Mouse (Mus musculus) heart, embryonic 11.5 days (tissue): ENCODE measurements at regions not wholly inside any gene's neighbourhood (a gene's known extent, or its start where the extent isn't known, plus 50 kb on each side); places are given as distances from the start of the nearest gene placed in this dataset.

Experiments used
- ATAC-seq: fragments of 200-750 bp; cut with Nextera tagmentation; replicated peaks from 2 replicates; pipeline ENCODE4 v1.8.0; 2017; ENCODE audit warnings: moderate library complexity; ENCODE audit not compliant: insufficient number of reproducible peaks, low FRiP score, low TSS enrichment
- H3K27ac ChIP-seq: fragments of 300-500 bp; sonication (generic); 2 replicates; pipeline ENCODE4 v1.5.1; 2014; ENCODE audit warnings: mild to moderate bottlenecking, low read depth, low read length
- H3K27me3 ChIP-seq: fragments of 300-500 bp; sonication (generic); 2 replicates; pipeline ENCODE4 v1.6.1; 2014; ENCODE audit warnings: mild to moderate bottlenecking, low read length, mixed read lengths; ENCODE audit not compliant: control insufficient read depth, insufficient read depth
- H3K36me3 ChIP-seq: fragments of 300-500 bp; sonication (generic); 2 replicates; pipeline ENCODE4 v1.6.1; 2014; ENCODE audit warnings: mild to moderate bottlenecking, low read length, moderate library complexity, mixed read lengths; ENCODE audit not compliant: control insufficient read depth, insufficient read depth
- H3K4me1 ChIP-seq: fragments of 300-500 bp; sonication (generic); 2 replicates; pipeline ENCODE4 v1.6.1; 2014; ENCODE audit warnings: low read length; ENCODE audit not compliant: control insufficient read depth, insufficient read depth
- H3K4me2 ChIP-seq: fragments of 300-500 bp; sonication (generic); 2 replicates; pipeline ENCODE4 v1.6.1; 2014; ENCODE audit warnings: mild to moderate bottlenecking, moderate library complexity
- H3K4me3 ChIP-seq: fragments of 300-500 bp; sonication (generic); 2 replicates; pipeline ENCODE4 v1.5.1; 2014; ENCODE audit warnings: low read depth, low read length
- H3K9ac ChIP-seq: fragments of 300-500 bp; sonication (generic); 2 replicates; pipeline ENCODE4 v1.6.1; 2014; ENCODE audit warnings: mild to moderate bottlenecking, low read depth, low read length, moderate library complexity
- H3K9me3 ChIP-seq: fragments of 300-500 bp; sonication (generic); replicated peaks from 2 replicates; pipeline ENCODE4 v1.6.1; 2016; ENCODE audit warnings: low read length; ENCODE audit not compliant: control insufficient read depth
- WGBS: fragments of 180-500 bp; shearing (Covaris S2); extraction: QIAGEN DNeasy Blood & Tissue Kit; methylation state at CpG from one replicate; pipeline ENCODE4 v1.1.7; 2014; ENCODE audit not compliant: insufficient replicate concordance; 5-methylcytosine and 5-hydroxymethylcytosine counted together

GRCm38 (mm10) chr12:39123391-39124095, 344.4 kb downstream of the Etv1 start:
- H3K9ac ChIP-seq = no peak overlapping the region
- no peaks in the 10 kb centered on the region for H3K9me3 ChIP-seq
- H3K36me3 ChIP-seq = no peaks in the 10 kb centered on the region
- no peak for ATAC-seq
- no peaks in the 10 kb centered on the region for H3K4me1 ChIP-seq
- H3K27me3 ChIP-seq = no peaks in the 10 kb centered on the region
- H3K4me2 ChIP-seq = no peak overlapping the region
- WGBS = 54% methylated on average over 3 of the region's 3 CpGs
- no peak overlapping the region for H3K4me3 ChIP-seq
- H3K27ac ChIP-seq = no peak overlapping the region

GRCm38 (mm10) chr12:39154689-39155088, 375.5 kb downstream of the Etv1 start:
- H3K27me3 ChIP-seq = no peaks in the 10 kb centered on the region
- no peak for ATAC-seq
- H3K27ac ChIP-seq = no peak overlapping the region
- no peak overlapping the region for H3K9ac ChIP-seq
- 78% methylated on average over 6 of the region's 6 CpGs for WGBS
- no peak overlapping the region for H3K4me2 ChIP-seq
- no peak overlapping the region for H3K4me3 ChIP-seq
- no peaks in the 10 kb centered on the region for H3K4me1 ChIP-seq
- no peaks in the 10 kb centered on the region for H3K9me3 ChIP-seq
- no peaks in the 10 kb centered on the region for H3K36me3 ChIP-seq

- ATAC-seq = no peak
- H3K9me3 ChIP-seq = no peaks in the 10 kb centered on the region
- H3K27me3 ChIP-seq = no peaks in the 10 kb centered on the region
- no peak overlapping the region for H3K27ac ChIP-seq
- no peak overlapping the region for H3K4me2 ChIP-seq
- no peak overlapping the region for H3K9ac ChIP-seq
- WGBS = 74% methylated on average over 4 of the region's 4 CpGs
- H3K4me1 ChIP-seq = no peaks in the 10 kb centered on the region
- no peaks in the 10 kb centered on the region for H3K36me3 ChIP-seq
- H3K4me3 ChIP-seq = no peak overlapping the region
Measured at GRCm38 (mm10) chr12:39176958-39177357, 397.8 kb downstream of the Etv1 start.

- no peak overlapping the region for H3K4me2 ChIP-seq
- H3K36me3 ChIP-seq = no peaks in the 10 kb centered on the region
- ATAC-seq = no peak
- H3K9ac ChIP-seq = no peak overlapping the region
- no peaks in the 10 kb centered on the region for H3K27me3 ChIP-seq
- no peaks in the 10 kb centered on the region for H3K4me1 ChIP-seq
- WGBS = 75% methylated on average over 4 of the region's 4 CpGs
- no peak overlapping the region for H3K4me3 ChIP-seq
- H3K9me3 ChIP-seq = no peaks in the 10 kb centered on the region
- no peak overlapping the region for H3K27ac ChIP-seq
Measured at GRCm38 (mm10) chr12:39224073-39224472, 444.9 kb downstream of the Etv1 start.

GRCm38 (mm10) chr12:39256605-39257004, 477.4 kb downstream of the Etv1 start:
- H3K4me1 ChIP-seq = no peaks in the 10 kb centered on the region
- H3K27ac ChIP-seq = no peak overlapping the region
- no peaks in the 10 kb centered on the region for H3K27me3 ChIP-seq
- H3K9ac ChIP-seq = no peak overlapping the region
- no peak overlapping the region for H3K4me3 ChIP-seq
- no peak for ATAC-seq
- H3K9me3 ChIP-seq = no peaks in the 10 kb centered on the region
- 79% methylated on average over 6 of the region's 6 CpGs for WGBS
- H3K4me2 ChIP-seq = no peak overlapping the region
- H3K36me3 ChIP-seq = no peaks in the 10 kb centered on the region

GRCm38 (mm10) chr12:39257571-39257970, 478.4 kb downstream of the Etv1 start:
- WGBS = 71% methylated on average over 1 of the region's 1 CpGs
- no peak overlapping the region for H3K27ac ChIP-seq
- H3K9ac ChIP-seq = no peak overlapping the region
- no peak overlapping the region for H3K4me3 ChIP-seq
- no peaks in the 10 kb centered on the region for H3K9me3 ChIP-seq
- no peaks in the 10 kb centered on the region for H3K27me3 ChIP-seq
- ATAC-seq = no peak
- H3K4me2 ChIP-seq = no peak overlapping the region
- no peaks in the 10 kb centered on the region for H3K4me1 ChIP-seq
- H3K36me3 ChIP-seq = no peaks in the 10 kb centered on the region

- Histone ChIP-seq H3K9me3 (no peaks in the 10 kb centered on the region), H3K4me1 (no peaks in the 10 kb centered on the region; the same call in 1 of the 2 replicates), H3K4me2 (no peak overlapping the region), H3K4me3 (no peak overlapping the region), H3K36me3 (no peaks in the 10 kb centered on the region), H3K27me3 (no peaks in the 10 kb centered on the region), H3K9ac (no peak overlapping the region), H3K27ac (no peak overlapping the region)
- WGBS = 73% methylated on average over 2 of the region's 2 CpGs
- no peak for ATAC-seq
Measured at GRCm38 (mm10) chr12:39289676-39290075, 510.5 kb downstream of the Etv1 start.

- no peaks in the 10 kb centered on the region for H3K9me3 ChIP-seq
- H3K4me2 ChIP-seq = no peak overlapping the region
- no peak for ATAC-seq
- H3K36me3 ChIP-seq = no peaks in the 10 kb centered on the region
- no peaks in the 10 kb centered on the region for H3K27me3 ChIP-seq
- 69% methylated on average over 13 of the region's 13 CpGs for WGBS
- no peak overlapping the region for H3K27ac ChIP-seq
- no peaks in the 10 kb centered on the region for H3K4me1 ChIP-seq
- H3K9ac ChIP-seq = no peak overlapping the region
- H3K4me3 ChIP-seq = no peak overlapping the region
Measured at GRCm38 (mm10) chr12:39301351-39302212, 522.4 kb downstream of the Etv1 start.
